ENCODE assay signal across 7 mouse cellular contexts in genomic region chr7:139950283-139950971, GRCm38 (mm10). TPM values are rescaled to one million over a fixed set of nuclear protein-coding genes. Genes with fewer than 3 reads are reported as not detected.
DNase-seq lines count a peak whose midpoint lies in the region; ATAC-seq lines count a peak whose summit lies in the region.

No protein-coding gene starts in this region.

- H3K4me1 ChIP-seq in intestine, embryonic 15.5 days (replicated peaks): peaks cover 3% of the 10 kb centered on the region; the same call in 1 of the 2 replicates
- no peaks in the 10 kb centered on the region for H3K4me1 ChIP-seq in neural tube, embryonic 14.5 days (ENCODE audit: control insufficient read depth, insufficient read depth, low read length)

- no peaks in the 10 kb centered on the region for H3K9me3 ChIP-seq in intestine, embryonic 15.5 days
- H3K9me3 ChIP-seq in neural tube, embryonic 14.5 days (ENCODE audit: control insufficient read depth, low read length): no peaks in the 10 kb centered on the region

- H3K4me2 ChIP-seq in intestine, embryonic 15.5 days (replicated peaks): peak overlapping the region; percentile 93
- H3K4me2 ChIP-seq in neural tube, embryonic 14.5 days (ENCODE audit: low read depth, low read length): peak overlapping the region; percentile 62

- H3K27me3 ChIP-seq in intestine, embryonic 15.5 days (replicated peaks): peaks cover 14% of the 10 kb centered on the region
- peaks cover 22% of the 10 kb centered on the region for H3K27me3 ChIP-seq in neural tube, embryonic 14.5 days (ENCODE audit: control insufficient read depth, insufficient read depth, low read length)

- intact Hi-C loops in gastrocnemius, postnatal 36 days (cut with DNase I): no loop called here

- H3K4me3 ChIP-seq in intestine, embryonic 15.5 days (replicated peaks): peak overlapping the region; percentile 58
- H3K4me3 ChIP-seq in neural tube, embryonic 14.5 days (ENCODE audit: low read depth, low read length): peak overlapping the region; percentile 27

- peak; percentile 88 for ATAC-seq in intestine, embryonic 15.5 days
- ATAC-seq in neural tube, embryonic 14.5 days (ENCODE audit: low read depth): peak; percentile 56; the same call in 1 of the 2 replicates
- no peak for ATAC-seq in frontal cortex, adult (ENCODE audit: low TSS enrichment)

- no peaks in the 10 kb centered on the region for H3K36me3 ChIP-seq in intestine, embryonic 15.5 days
- no peaks in the 10 kb centered on the region for H3K36me3 ChIP-seq in neural tube, embryonic 14.5 days (ENCODE audit: control insufficient read depth, insufficient read depth, low read length)

- 0 out of 2 replicates have a peak overlapping the region, but pooled peaks have one; percentile 48 for H3K27ac ChIP-seq in intestine, embryonic 15.5 days
- H3K27ac ChIP-seq in neural tube, embryonic 14.5 days (ENCODE audit: low read depth, low read length): no peak overlapping the region

- H3K9ac ChIP-seq in intestine, embryonic 15.5 days: peak overlapping the region; percentile 53
- H3K9ac ChIP-seq in neural tube, embryonic 14.5 days (replicated peaks; ENCODE audit: low read depth, low read length): no peak overlapping the region

- peak; percentile 49 for DNase-seq in MN1 (ENCODE audit: low spot score)
- DNase-seq in c-Kit-positive CD71-positive TER-119-negative erythroid progenitor cells, embryonic 14.5 days (ENCODE audit: low read depth): peak; percentile 53
- DNase-seq in gastrocnemius, postnatal 36 days: peak; percentile 19 to 32
- peak; percentile 55 to 61 for DNase-seq in lung, adult 18-20 months

- 1% methylated on average over 33 of the region's 33 CpGs for WGBS in intestine, embryonic 15.5 days
- under 1% methylated on average over 33 of the region's 33 CpGs for WGBS in neural tube, embryonic 14.5 days

RNA-seq across cellular contexts. Expression of gene Utf1, which starts 6.8 kb away (rescaled TPM):
- total RNA-seq in gastrocnemius, postnatal 36 days (2021): not detected
- polyA plus RNA-seq in intestine, embryonic 15.5 days (2015; fragmentation: Nextera tagmentation; extraction: Ambion mirVana): not detected in 2 replicates
- polyA plus RNA-seq in neural tube, embryonic 14.5 days (2014; fragmentation: Nextera tagmentation; extraction: Ambion mirVana): not detected in 2 replicates

RNA-seq across cellular contexts. Expression of gene 6430531B16Rik, which starts 28.1 kb away (rescaled TPM):
- total RNA-seq in gastrocnemius, postnatal 36 days (2021): not detected
- 0.15 and 0.24 TPM in 2 replicates for polyA plus RNA-seq in intestine, embryonic 15.5 days (2015; fragmentation: Nextera tagmentation; extraction: Ambion mirVana)
- 0.46 and 1.4 TPM in 2 replicates for polyA plus RNA-seq in neural tube, embryonic 14.5 days (2014; fragmentation: Nextera tagmentation; extraction: Ambion mirVana)

RNA-seq across cellular contexts. Expression of gene Adam8, which starts 41.9 kb away (rescaled TPM):
- total RNA-seq in gastrocnemius, postnatal 36 days (2021): under 1 TPM; 0.74 to 0.89 TPM
- 1.3 and 2.2 TPM in 2 replicates for polyA plus RNA-seq in intestine, embryonic 15.5 days (2015; fragmentation: Nextera tagmentation; extraction: Ambion mirVana)
- 3.2 and 3.3 TPM in 2 replicates for polyA plus RNA-seq in neural tube, embryonic 14.5 days (2014; fragmentation: Nextera tagmentation; extraction: Ambion mirVana)

RNA-seq across cellular contexts. Expression of gene Kndc1, which starts 55.9 kb away (rescaled TPM):
- not detected for total RNA-seq in gastrocnemius, postnatal 36 days (2021)
- polyA plus RNA-seq in intestine, embryonic 15.5 days (2015; fragmentation: Nextera tagmentation; extraction: Ambion mirVana): 0.13 and 0.24 TPM in 2 replicates
- polyA plus RNA-seq in neural tube, embryonic 14.5 days (2014; fragmentation: Nextera tagmentation; extraction: Ambion mirVana): 18.8 and 28.5 TPM in 2 replicates
